Mouse (Mus musculus): ENCODE measurements around the gene Olfr373. TPM values are rescaled to one million over a fixed set of nuclear protein-coding genes. Genes with fewer than 3 reads are reported as not detected.
"Not testable (repeated sequence)": the region's sequence is repeated elsewhere in the genome, so short reads cannot be mapped to it uniquely, and the experiment has no call there.

The Olfr373 gene
- total RNA-seq (2021), result not detected

- DNase-seq; intact Hi-C loops (cut with DNase I): not testable (repeated sequence)
These were observed at the start of gene Olfr373 for GRCm38 (mm10) chr8:72082877-72083276. Olfr373 (plus strand) TSS chr8:72083177.

GRCm38 (mm10) chr8:72040918-72041317 is 42.1 kb upstream of the Olfr373 start, which contains the start of gene Olfr372:
Olfr372 (plus strand) TSS chr8:72041218.
- not testable (repeated sequence) for DNase-seq
- intact Hi-C loops (cut with DNase I), result loop anchor here (2.0 kb wide), 1 partner anchor 44 kb away; no protein-coding TSS in a partner anchor

DNA sequence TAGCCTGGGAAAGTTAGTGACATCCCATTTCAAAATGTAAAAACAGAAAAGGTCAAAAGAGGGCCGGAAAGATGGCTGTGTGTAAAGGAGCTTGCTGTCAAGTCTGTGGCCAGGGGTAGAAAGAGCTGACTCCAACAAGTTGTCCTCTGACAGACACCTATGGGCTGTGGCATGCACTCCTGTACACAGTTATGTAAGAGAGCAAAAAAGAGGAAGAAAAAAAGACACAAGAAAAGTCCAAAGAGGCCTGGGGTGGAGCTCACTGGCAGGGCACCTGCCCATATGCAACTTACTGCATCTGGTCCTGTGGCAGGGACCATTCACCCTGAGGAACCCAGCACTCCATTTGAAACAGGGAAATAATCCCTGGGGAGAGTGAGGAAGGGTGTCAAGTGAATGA is 40.5 kb upstream of the Olfr373 start:
- DNase-seq, result no peak
- intact Hi-C loops (cut with DNase I), result no loop called here

DNA sequence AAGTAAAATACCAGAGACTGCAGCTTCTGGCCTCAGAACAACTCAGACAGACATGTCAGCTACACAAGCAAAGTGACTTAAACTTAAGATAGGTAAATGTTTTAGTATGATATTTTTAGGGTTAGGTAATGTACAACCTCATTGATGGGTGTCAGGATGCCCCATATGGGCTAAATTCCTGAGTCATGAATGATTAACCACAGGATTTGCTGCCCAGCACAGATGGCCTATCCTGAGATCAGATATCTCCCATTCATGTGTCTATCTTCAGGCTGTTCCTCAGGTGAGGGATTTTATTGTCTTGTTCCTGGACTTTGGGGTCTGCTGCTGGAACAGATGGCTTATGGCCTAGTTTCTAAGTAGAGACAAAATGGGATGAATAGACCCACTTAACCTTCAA is 28.3 kb upstream of the Olfr373 start:
- intact Hi-C loops (cut with DNase I); DNase-seq: not testable (repeated sequence)

DNA sequence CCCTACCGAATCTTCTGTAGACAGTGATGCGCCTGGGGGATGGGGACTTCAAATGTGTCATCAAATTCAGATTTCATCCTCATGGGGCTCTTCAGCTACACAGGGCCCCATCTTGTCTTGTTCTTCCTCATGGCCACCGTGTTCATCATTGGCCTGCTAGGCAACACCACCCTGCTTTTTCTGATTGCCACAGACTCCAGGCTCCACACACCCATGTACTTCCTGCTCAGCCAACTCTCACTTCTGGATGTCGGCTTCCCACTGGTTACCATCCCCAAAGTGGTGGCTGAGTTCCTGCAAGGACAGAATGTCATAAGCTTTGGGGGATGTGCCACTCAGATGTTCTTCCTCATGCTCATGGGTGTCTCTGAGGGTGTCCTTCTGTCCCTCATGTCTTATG is 25.3 kb upstream of the Olfr373 start:
- DNase-seq; intact Hi-C loops (cut with DNase I): not testable (repeated sequence)

- intact Hi-C loops (cut with DNase I); DNase-seq: not testable (repeated sequence)
These were observed 16.1 kb upstream of the Olfr373 start for GRCm38 (mm10) chr8:72066819-72067399.

DNA sequence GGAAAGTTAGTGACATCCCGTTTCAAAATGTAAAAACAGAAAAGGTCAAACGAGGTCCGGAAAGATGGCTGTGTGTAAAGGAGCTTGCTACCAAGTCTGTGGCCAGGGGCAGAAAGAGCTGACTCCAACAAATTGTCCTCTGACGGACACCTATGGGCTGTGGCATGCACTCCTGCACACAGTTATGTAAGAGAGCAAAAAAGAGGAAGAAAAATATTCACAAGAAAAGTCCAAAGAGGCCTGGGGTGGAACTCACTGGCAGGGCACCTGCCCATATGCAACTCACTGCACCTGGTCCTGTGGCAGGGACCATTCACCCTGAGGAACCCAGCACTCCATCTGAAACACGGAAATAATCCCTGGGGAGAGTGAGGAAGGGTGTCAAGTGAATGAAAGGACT is 1.8 kb downstream of the Olfr373 start:
- intact Hi-C loops (cut with DNase I), result loop anchor here (2.0 kb wide), 1 partner anchor 44 kb away; the partner anchor contains the start of gene Olfr372

GRCm38 (mm10) chr8:72087611-72088010 is 4.6 kb downstream of the Olfr373 start:
- intact Hi-C loops (cut with DNase I); DNase-seq: not testable (repeated sequence)

More for the DNA sequence above, 1.8 kb downstream of the Olfr373 start:
- no peak for DNase-seq

DNA sequence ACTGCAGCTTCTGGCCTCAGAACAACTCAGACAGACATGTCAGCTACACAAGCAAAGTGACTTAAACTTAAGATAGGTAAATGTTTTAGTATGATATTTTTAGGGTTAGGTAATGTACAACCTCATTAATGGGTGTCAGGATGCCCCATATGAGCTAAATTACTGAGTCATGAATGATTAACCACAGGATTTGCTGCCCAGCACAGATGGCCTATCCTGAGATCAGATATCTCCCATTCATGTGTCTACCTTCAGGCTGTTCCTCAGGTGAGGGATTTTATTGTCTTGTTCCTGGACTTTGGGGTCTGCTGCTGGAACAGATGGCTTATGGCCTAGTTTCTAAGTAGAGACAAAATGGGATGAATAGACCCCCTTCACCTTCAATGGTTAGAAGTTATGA is 13.7 kb downstream of the Olfr373 start:
- DNase-seq; intact Hi-C loops (cut with DNase I): not testable (repeated sequence)

- peak; percentile 22 to 33 for DNase-seq
- intact Hi-C loops (cut with DNase I), result loop anchor here (1.0 kb wide), 1 partner anchor 97 kb away; no protein-coding TSS in a partner anchor
These were observed 16.6 kb downstream of the Olfr373 start for GRCm38 (mm10) chr8:72099377-72100103.

DNA sequence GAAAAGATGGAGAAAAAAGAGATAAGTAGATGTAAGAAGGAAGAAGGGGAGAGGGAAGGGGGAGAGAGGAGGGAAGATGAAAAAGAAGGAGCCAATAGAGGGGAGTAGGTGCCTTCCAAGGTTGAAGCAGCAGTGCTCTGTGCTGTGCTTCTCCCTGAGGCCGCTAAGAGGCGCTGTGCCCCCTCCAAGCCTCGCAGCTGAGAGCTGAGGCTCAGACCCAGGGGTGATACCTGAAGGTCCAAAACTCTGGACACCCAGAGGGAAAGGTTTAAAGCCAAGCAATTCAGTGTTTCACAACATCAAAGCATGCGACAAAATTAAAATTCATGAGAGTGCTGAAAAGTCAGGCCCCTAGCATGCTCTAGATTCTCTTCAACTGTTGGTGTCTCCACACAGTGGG is 22.2 kb downstream of the Olfr373 start:
- intact Hi-C loops (cut with DNase I), result no loop called here
- DNase-seq, result no peak

DNA sequence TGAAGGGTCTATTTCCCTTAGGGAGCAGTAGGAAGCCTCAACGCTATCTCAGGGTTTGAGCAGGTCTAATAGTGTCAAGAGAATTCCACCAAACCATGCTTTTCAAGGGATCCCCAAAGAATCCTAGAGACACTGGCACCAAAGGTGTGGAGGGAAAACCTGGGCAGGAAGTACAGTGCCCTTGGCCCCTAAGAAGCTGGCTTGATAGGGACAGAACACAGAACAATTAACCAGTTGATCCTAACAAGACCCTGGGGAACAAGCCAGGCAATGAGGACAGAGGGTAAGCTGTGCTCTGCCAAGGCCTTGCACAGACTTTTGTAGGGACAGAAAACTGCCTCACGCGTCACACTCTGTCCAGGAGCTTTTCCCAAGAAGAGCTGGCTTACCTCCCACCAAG is 23.8 kb downstream of the Olfr373 start, which contains the start of gene Olfr374:
Olfr374 (plus strand) TSS at position 301 of the 400 bp plus-strand sequence.
- intact Hi-C loops (cut with DNase I), result no loop called here
- DNase-seq, result no peak

DNA sequence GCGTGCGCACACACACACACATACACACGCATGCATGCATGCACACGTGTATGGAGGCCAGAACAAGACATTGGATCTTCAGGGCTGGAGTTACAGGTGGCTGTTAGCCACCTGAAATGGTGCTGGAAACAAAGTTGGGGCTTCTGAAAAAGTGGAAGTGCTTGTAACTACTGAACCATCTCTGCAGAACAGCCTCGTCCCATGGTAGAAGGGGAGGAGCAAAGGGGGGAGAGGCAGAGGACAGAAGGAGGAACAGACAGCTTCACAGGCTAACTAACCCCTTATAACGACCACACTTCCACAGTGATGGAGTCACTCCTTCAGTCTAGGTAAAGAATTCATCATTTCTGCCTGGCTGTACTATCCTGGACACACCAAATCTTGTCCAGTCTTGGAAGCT is 27.9 kb downstream of the Olfr373 start:
- intact Hi-C loops (cut with DNase I), result no loop called here
- DNase-seq, result no peak

DNA sequence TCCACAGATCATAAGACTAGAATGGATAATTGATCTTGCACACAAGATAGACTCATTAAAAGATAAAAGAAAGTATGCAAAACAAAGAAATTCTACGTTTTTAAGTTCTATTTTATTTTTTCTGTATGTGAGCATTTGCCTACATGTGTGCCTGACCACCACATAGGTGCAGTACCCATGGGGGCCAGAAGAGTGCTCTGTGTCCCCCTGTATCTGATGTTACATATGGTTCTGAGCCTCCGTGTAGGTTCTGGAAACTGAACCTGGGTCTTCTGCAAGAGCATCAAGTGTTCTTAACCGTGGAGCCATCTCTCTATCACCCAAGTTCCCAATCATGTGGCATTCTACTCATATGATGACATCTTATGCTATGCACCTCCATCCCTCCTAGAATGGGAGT is 29.5 kb downstream of the Olfr373 start:
- intact Hi-C loops (cut with DNase I), result no loop called here
- no peak for DNase-seq

DNA sequence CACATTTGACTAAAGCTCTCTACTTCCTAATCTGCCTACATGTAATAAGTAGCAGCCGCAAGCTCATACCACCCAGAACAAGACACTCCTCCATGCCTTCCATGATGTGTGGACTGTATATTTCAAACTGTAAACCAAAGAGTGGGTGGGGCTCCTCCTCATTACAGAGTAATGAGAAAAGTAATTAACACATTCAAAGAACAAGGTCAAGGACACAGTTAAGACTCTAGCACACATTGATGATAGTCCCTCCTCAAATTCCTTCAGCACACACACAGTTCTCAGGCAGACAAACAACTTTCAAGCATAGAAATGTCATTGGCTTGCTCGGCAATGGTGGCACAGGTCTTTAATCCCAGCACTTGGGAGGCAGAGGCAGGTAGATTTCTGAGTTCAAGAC is 32.2 kb downstream of the Olfr373 start:
- no peak for DNase-seq
- intact Hi-C loops (cut with DNase I), result no loop called here

DNA sequence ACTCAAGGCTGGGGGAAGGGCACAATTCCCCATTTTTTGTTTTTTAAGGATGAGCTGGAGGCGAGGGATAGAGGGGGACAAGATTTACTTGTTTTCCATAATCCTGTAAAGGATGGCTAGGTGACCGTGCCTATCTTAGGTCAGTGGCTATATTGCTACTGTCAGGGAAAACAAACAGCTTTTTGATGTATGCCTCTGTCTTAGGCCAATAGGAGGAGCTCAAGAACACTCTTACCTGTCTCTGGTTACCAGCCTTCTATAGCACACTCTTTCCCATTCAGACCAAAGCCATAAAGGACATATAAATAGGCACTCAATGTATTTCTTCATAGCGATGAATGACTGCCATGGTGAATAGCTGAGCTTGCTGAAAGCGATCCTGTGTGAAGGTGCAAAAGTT is 35.6 kb downstream of the Olfr373 start:
- intact Hi-C loops (cut with DNase I), result no loop called here
- no peak for DNase-seq

GRCm38 (mm10) chr8:72121486-72121885 is 38.5 kb downstream of the Olfr373 start:
- intact Hi-C loops (cut with DNase I); DNase-seq: not testable (repeated sequence)

GRCm38 (mm10) chr8:72121997-72122396 is 39.0 kb downstream of the Olfr373 start:
- intact Hi-C loops (cut with DNase I), result no loop called here
- no peak for DNase-seq

DNA sequence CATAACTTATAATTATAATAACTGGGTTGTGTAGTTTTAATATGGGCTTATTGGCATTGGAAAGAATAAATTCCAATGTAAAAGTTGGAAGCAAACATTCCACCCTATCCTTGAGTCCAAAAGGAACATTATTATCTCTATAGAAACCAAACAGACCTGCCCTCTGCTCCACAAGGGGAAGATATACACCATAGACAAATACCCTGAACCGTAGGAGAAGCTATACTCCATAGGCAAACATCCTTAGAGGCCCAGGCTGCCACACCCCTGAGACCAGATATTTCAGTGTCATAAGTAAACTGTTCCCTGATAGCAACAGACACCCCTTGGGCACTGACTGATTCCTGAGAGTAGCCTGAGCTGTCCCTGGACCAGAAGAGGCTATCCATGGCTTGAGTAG is 44.9 kb downstream of the Olfr373 start:
- intact Hi-C loops (cut with DNase I), result no loop called here
- DNase-seq, result no peak

DNA sequence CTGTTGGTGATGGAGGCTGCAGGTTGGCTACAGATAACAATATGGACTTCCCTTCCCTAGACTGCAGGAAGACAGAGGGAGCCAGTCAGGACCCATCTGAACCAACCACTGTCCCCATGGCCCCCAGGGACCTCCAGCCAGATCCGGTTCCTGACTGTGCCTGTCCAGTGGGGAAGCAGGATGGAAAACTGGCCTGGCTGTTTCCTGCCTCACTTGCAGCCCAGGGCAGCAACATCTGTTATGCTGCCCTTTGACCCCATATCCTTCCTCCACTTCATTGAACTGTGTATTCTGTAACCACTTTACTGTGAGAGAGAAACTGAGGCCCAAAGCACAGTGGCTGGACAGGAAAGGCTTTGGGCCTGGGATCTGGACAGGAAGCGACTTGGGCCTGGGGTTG is 48.3 kb downstream of the Olfr373 start:
- intact Hi-C loops (cut with DNase I), result loop anchor here (10.0 kb wide), 1 partner anchor 206 kb away; no protein-coding TSS in a partner anchor

DNA sequence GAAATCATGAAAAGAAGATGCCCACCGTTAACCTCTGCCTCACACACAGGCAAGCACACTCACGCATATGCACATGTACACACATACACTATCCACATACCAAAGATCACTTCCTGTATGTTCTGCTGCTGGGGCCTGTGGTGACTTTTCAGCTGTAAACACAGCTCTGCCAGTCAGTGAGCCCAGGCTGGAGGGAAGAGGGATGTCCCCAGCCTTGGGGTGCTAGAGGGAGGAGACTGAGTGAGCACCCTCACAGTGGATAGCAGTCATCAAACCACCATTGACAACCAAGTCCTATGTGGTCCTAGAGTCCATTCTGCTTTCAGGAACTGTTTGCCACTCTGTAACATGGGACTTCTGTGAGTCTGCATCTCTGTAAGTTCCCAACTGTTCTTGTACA is 48.9 kb downstream of the Olfr373 start:
- intact Hi-C loops (cut with DNase I), result loop anchor here (10.0 kb wide), 1 partner anchor 207 kb away; no protein-coding TSS in a partner anchor
- DNase-seq, result no peak

More for the DNA sequence above, 48.3 kb downstream of the Olfr373 start:
- DNase-seq, result peak in 1 of 2 experiments; percentile 23

- intact Hi-C loops (cut with DNase I), result loop anchor here (10.0 kb wide), 1 partner anchor 208 kb away; no protein-coding TSS in a partner anchor
- DNase-seq, result no peak
These were observed 49.4 kb downstream of the Olfr373 start for GRCm38 (mm10) chr8:72132417-72132816.
